Mouse (Mus musculus) intestine, embryonic 14.5 days (tissue): ENCODE measurements around the gene Enpp6. TPM values are rescaled to one million over a fixed set of nuclear protein-coding genes. Genes with fewer than 3 reads are reported as not detected.
"Not testable (repeated sequence)": the region's sequence is repeated elsewhere in the genome, so short reads cannot be mapped to it uniquely, and the experiment has no call there.

ENCODE experiments used
- ATAC-seq: fragments of 200-750 bp; cut with Nextera tagmentation; replicated peaks from 2 replicates; pipeline ENCODE4 v1.8.0; 2017; ENCODE audit warnings: low read depth, moderate number of reproducible peaks, moderate TSS enrichment, moderate library complexity; ENCODE audit not compliant: low FRiP score, low TSS enrichment
- DNase-seq: peaks from one replicate; pipeline ENCODE4 v3.0.0-alpha.2; 2018; ENCODE audit warnings: low spot score
- H3K27ac ChIP-seq: fragments of 300-500 bp; sonication (generic); 2 replicates; pipeline ENCODE4 v1.5.1; 2014; ENCODE audit warnings: low read depth, mild to moderate bottlenecking, control low read depth
- H3K27me3 ChIP-seq: fragments of 300-500 bp; sonication (generic); replicated peaks from 2 replicates; pipeline ENCODE4 v1.6.1; 2014; ENCODE audit warnings: low read length, control low read depth; ENCODE audit not compliant: control insufficient read depth, insufficient read depth
- H3K36me3 ChIP-seq: fragments of 300-500 bp; sonication (generic); 2 replicates; pipeline ENCODE4 v1.6.1; 2014; ENCODE audit warnings: low read length, control low read depth; ENCODE audit not compliant: control insufficient read depth, insufficient read depth
- H3K4me1 ChIP-seq: fragments of 300-500 bp; sonication (generic); replicated peaks from 2 replicates; pipeline ENCODE4 v1.6.1; 2014; ENCODE audit warnings: low read length, control low read depth, mixed read lengths; ENCODE audit not compliant: control insufficient read depth, insufficient read depth
- H3K4me2 ChIP-seq: fragments of 300-500 bp; sonication (generic); 2 replicates; pipeline ENCODE4 v1.6.1; 2014; ENCODE audit warnings: low read length
- H3K4me3 ChIP-seq: fragments of 300-500 bp; sonication (generic); 2 replicates; pipeline ENCODE4 v1.5.1; 2014; ENCODE audit warnings: low read depth, low read length, control low read depth, mixed read lengths
- H3K9ac ChIP-seq: fragments of 300-500 bp; sonication (generic); 2 replicates; pipeline ENCODE4 v1.6.1; 2014; ENCODE audit warnings: mild to moderate bottlenecking, low read length
- H3K9me3 ChIP-seq: fragments of 300-500 bp; sonication (generic); 2 replicates; pipeline ENCODE4 v1.6.1; 2016; ENCODE audit warnings: low read length, control low read depth; ENCODE audit not compliant: control insufficient read depth
- WGBS: fragments of 180-500 bp; shearing (Covaris S2); extraction: QIAGEN DNeasy Blood & Tissue Kit; methylation state at CpG from one replicate; pipeline ENCODE4 v1.1.7; 2014; 5-methylcytosine and 5-hydroxymethylcytosine counted together
- polyA plus RNA-seq: library from polyadenylated mRNA; unstranded; fragments of >200 nt; fragmentation: Nextera tagmentation; extraction: Ambion mirVana; gene quantifications from 2 replicates; pipeline ENCODE4 v1.2.1, GENCODE M21; 2014

Gene Enpp6
- polyA plus RNA-seq, 1 experiment from 2014 or later: 0.23 TPM

DNA sequence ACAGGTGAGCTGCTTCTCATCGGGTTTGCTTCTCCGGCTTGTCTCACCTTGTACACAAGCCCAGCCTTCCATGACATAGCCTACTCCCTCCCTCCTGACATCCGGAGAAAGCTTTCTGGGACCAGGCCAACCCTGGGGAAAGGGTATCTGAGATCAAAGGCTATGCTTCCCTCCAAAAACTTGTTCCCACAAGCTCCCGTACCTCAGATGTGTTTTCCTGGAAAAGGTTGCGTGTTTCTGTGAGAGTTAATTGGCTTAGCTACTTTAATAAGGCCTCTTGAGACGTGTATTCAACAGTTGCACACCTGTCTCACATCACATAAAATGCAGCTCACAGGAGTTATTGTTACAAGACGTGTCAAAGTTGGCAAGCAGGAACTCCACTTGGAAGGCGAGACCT is 49.8 kb downstream of the Enpp6 start:
- 83% methylated on average over 8 of the region's 8 CpGs for WGBS
- ATAC-seq: no peak
- H3K4me2 ChIP-seq: no peak overlapping the region
- H3K4me3 ChIP-seq: no peak overlapping the region
- no peak overlapping the region for H3K9ac ChIP-seq
- no peaks in the 10 kb centered on the region for H3K36me3 ChIP-seq
- H3K4me1 ChIP-seq: 0 out of 2 replicates have a peak, but pooled peaks cover 8% of the 10 kb centered on the region
- peaks cover 35% of the 10 kb centered on the region for H3K27me3 ChIP-seq
- no peak overlapping the region for H3K27ac ChIP-seq
- peaks cover 12% of the 10 kb centered on the region for H3K9me3 ChIP-seq
- DNase-seq: no peak

DNA sequence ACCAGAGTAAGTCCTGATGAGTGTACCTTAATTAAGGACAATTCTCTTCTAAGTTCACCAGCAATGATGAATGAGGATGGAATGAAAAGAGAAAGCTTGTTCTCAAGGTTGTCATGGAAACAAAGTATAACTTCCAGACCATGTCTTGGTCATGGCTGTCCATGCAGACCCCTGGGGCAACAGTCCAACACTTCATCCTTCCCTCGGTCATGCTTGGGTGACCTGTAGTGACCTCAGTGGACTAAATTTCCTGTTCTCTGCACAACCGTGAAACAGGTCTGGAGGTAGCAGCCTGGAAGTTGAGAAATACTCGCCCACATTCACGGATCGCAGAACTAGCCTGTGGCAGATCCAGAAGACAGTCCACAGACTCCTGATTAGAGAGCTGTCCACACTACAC is 50.7 kb downstream of the Enpp6 start:
- H3K4me1 ChIP-seq: 0 out of 2 replicates have a peak, but pooled peaks cover 8% of the 10 kb centered on the region
- no peak overlapping the region for H3K4me2 ChIP-seq
- no peak for ATAC-seq
- no peak overlapping the region for H3K4me3 ChIP-seq
- peaks cover 12% of the 10 kb centered on the region for H3K9me3 ChIP-seq
- peaks cover 38% of the 10 kb centered on the region for H3K27me3 ChIP-seq
- no peak overlapping the region for H3K9ac ChIP-seq
- no peaks in the 10 kb centered on the region for H3K36me3 ChIP-seq
- WGBS: 59% methylated on average over 5 of the region's 5 CpGs
- H3K27ac ChIP-seq: no peak overlapping the region
- DNase-seq: peak; percentile 42

DNA sequence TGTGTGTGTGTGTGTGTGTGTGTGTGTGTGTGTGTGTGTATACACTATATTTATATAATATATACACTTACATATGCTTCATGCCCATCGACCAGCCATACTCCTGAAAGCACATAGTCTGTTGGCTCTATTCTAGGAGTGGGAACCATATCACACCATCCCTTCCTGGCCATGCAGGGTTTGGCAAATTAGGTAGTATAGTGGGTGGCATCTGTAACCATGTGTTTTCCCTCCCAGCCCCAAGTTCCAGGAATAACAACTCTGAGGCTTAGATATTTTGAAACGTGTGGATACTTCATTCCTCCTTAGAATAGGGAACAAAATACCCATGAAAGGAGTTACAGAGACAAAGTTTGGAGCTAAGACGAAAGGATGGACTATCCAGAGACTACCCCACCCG is 53.5 kb downstream of the Enpp6 start:
- H3K4me1 ChIP-seq, H3K36me3 ChIP-seq, H3K27ac ChIP-seq, H3K4me3 ChIP-seq, H3K4me2 ChIP-seq, ATAC-seq, DNase-seq, H3K9ac ChIP-seq: not testable (repeated sequence)
- H3K27me3 ChIP-seq: peaks cover 36% of the 10 kb centered on the region
- WGBS: 92% methylated on average over 2 of the region's 4 CpGs
- peaks cover 12% of the 10 kb centered on the region for H3K9me3 ChIP-seq

DNA sequence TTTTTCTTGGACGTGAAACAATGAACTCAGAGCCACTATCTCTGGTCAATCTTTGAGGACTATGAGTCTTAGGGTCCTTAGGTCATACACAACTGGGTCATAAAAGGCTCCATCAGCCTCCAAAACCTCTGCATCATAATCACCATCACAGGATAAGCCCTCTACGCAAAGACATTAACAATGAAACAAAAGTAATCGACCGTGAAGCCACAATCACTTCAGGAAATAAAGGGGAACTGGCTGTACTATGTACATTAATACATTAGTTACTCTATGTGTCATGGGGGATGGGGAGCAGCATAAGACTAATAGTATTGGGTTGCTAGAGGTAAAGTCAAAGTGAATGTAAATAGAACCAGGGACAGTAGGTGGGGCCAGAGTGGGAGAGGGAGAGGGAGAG is 59.7 kb downstream of the Enpp6 start:
- H3K9ac ChIP-seq: no peak overlapping the region
- 0 out of 2 replicates have a peak, but pooled peaks cover 7% of the 10 kb centered on the region for H3K27me3 ChIP-seq
- no peaks in the 10 kb centered on the region for H3K36me3 ChIP-seq
- no peak overlapping the region for H3K4me3 ChIP-seq
- no peak overlapping the region for H3K27ac ChIP-seq
- DNase-seq (peak; percentile 0), ATAC-seq (no peak)
- 78% methylated on average over 4 of the region's 4 CpGs for WGBS
- no peaks in the 10 kb centered on the region for H3K9me3 ChIP-seq
- no peaks in the 10 kb centered on the region; the same call in 1 of the 2 replicates for H3K4me1 ChIP-seq
- no peak overlapping the region for H3K4me2 ChIP-seq

DNA sequence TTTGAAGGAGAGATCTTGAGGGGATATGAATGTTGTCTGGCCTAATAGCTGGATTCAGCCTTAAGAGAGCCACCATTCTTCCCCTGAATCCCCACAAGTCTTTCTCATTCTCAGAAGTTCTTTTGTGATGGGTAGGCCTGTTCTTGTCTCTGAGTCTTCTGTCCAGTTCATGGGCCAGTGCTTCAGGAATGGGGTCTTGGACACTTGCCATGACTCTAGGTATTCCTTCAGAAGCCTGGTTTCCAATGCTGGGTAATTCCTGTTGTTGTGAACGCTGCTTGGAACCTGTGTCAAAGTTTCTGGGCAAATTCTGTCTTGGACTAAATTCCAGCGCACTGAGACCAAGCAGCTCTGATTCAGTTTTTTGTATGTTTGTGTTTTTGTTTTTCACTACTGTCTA is 60.5 kb downstream of the Enpp6 start:
- WGBS: 89% methylated on average over 2 of the region's 2 CpGs
- no peaks in the 10 kb centered on the region for H3K9me3 ChIP-seq

DNA sequence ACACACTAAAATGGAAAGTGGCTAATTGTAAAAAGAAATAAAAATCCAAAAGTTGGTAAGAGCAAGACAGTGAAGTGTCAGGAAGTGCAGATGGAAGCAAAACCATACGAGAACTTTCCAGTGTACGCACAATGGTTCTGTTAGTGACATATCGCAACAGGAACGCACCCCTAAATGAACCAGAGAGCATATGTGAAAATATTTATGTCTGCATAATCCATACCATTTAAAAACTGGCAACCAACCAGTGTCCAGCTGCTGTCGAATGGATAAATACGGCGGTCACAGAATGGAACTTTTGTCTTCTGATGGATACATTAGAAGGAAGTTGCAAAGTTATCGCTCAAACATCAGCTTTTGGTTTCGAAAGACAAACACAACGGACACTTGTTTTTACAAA is 61.9 kb downstream of the Enpp6 start:
- H3K27ac ChIP-seq: 0 out of 2 replicates have a peak overlapping the region, but pooled peaks have one; percentile 34
- H3K4me1 ChIP-seq: no peaks in the 10 kb centered on the region; the same call in 1 of the 2 replicates
- H3K9ac ChIP-seq: no peak overlapping the region
- no peak overlapping the region for H3K4me3 ChIP-seq
- H3K4me2 ChIP-seq: no peak overlapping the region
- 70% methylated on average over 10 of the region's 10 CpGs for WGBS
- H3K27me3 ChIP-seq: 0 out of 2 replicates have a peak, but pooled peaks cover 4% of the 10 kb centered on the region
- no peak for ATAC-seq
- no peaks in the 10 kb centered on the region for H3K9me3 ChIP-seq
- H3K36me3 ChIP-seq: no peaks in the 10 kb centered on the region
- peak; percentile 44 for DNase-seq

More for the DNA sequence above, 60.5 kb downstream of the Enpp6 start:
- Histone ChIP-seq H3K36me3 (no peaks in the 10 kb centered on the region), H3K27me3 (0 out of 2 replicates have a peak, but pooled peaks cover 6% of the 10 kb centered on the region), H3K4me2 (no peak overlapping the region), H3K27ac (no peak overlapping the region), H3K4me3 (no peak overlapping the region), H3K4me1 (no peaks in the 10 kb centered on the region; the same call in 1 of the 2 replicates), H3K9ac (no peak overlapping the region)
- ATAC-seq: no peak
- DNase-seq: peak; percentile 25

DNA sequence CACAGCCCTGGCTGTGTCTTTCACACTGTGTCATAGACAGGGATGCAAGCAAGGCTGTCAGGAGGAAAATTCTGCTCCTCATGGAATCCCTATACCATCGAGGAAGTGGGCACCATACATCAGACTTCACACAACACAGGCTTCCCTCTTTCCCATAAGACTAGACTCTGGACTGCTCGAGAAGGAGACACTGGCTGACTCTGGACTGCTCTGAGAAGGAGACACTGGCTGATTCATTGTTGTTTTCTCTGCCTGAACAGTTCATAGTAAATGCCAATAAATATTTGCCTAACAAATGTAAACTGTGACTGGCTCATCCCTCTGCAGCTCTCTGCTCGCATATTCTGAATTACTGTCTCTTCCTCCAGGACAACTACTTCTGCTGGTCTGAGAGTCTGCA is 66.0 kb downstream of the Enpp6 start:
- Histone ChIP-seq H3K4me3 (no peak overlapping the region), H3K4me2 (no peak overlapping the region), H3K9me3 (no peaks in the 10 kb centered on the region), H3K27me3 (0 out of 2 replicates have a peak, but pooled peaks cover 4% of the 10 kb centered on the region), H3K36me3 (no peaks in the 10 kb centered on the region), H3K4me1 (no peaks in the 10 kb centered on the region; the same call in 1 of the 2 replicates), H3K9ac (no peak overlapping the region), H3K27ac (0 out of 2 replicates have a peak overlapping the region, but pooled peaks have one; percentile 27)
- DNase-seq (peak; percentile 48), ATAC-seq (no peak)
- 32% methylated on average over 3 of the region's 3 CpGs for WGBS

DNA sequence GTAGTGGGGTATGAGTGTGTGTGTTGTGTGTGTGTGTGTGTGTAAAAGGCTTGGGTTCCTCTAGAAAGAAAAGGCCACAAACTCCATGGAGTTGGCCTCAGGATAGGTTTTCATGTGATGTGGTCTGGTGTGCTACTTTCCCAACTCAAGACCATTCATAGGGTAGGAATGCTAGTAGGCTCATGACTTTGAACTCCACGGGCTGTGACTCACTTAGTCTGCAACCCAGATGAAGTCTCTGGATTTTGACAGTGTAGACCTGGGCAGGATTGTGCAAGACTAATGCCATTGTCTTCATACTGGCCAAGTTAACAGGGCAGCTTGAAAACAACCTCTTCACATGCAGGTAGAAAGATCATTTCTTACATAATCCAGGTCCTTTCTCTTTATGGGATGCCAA is 69.4 kb downstream of the Enpp6 start:
- Histone ChIP-seq H3K27ac (no peak overlapping the region), H3K36me3 (no peaks in the 10 kb centered on the region), H3K4me1 (no peaks in the 10 kb centered on the region), H3K4me2 (no peak overlapping the region), H3K9me3 (no peaks in the 10 kb centered on the region), H3K4me3 (no peak overlapping the region), H3K27me3 (no peaks in the 10 kb centered on the region), H3K9ac (no peak overlapping the region)
- ATAC-seq (no peak), DNase-seq (peak; percentile 21)
- 83% methylated on average over 1 of the region's 1 CpGs for WGBS

DNA sequence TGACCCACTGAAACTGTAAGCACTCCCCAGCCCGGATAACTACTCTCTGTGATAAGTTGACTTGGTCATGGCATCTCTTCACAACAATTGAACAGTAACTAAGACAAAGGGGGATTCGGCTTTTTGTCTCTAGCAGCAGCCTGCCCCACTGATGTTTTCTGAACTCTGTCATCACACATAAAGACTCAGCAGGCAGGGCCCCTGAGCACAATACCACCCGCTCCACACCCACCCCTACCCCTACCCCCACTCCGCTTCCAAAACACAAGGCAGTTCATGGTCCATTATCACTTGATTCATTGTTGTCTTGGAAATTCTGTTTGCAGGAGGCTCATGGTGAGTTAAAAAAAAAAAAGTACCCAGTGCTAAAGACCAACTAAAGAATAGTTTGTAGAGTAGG is 71.8 kb downstream of the Enpp6 start:
- no peaks in the 10 kb centered on the region for H3K9me3 ChIP-seq
- H3K4me3 ChIP-seq: no peak overlapping the region
- ATAC-seq (no peak), DNase-seq (no peak)
- H3K4me1 ChIP-seq: no peaks in the 10 kb centered on the region
- H3K4me2 ChIP-seq: no peak overlapping the region
- 85% methylated on average over 4 of the region's 4 CpGs for WGBS
- no peaks in the 10 kb centered on the region for H3K36me3 ChIP-seq
- H3K27ac ChIP-seq: no peak overlapping the region
- H3K27me3 ChIP-seq: 0 out of 2 replicates have a peak, but pooled peaks cover 3% of the 10 kb centered on the region
- no peak overlapping the region for H3K9ac ChIP-seq
